Mouse (Mus musculus): ENCODE data around the gene Klc1.

The Klc1 gene

DNA sequence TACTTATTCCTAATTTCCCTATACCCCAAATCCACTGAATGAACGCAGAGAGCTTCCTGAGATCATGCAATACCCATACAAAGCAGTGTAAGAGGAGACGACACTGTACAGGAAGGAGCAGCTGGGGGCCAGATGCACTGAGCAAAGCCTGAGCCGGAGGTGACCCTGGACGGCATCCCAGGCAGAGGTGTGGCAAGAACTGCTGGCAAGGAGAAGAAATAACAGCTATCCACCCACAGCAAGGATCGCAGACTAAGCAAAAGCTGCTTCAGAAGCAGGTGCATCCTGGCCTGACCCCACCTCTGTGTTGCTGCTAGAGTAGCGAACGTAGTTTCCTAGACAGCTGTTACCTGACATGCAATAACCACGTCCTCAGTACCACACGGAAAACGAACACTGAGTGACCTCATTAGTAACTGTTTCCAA is 94.4 kb downstream of the Klc1 start:
- DNase-seq (ENCODE audit: low spot score in 2 of 2), result no peak

DNA sequence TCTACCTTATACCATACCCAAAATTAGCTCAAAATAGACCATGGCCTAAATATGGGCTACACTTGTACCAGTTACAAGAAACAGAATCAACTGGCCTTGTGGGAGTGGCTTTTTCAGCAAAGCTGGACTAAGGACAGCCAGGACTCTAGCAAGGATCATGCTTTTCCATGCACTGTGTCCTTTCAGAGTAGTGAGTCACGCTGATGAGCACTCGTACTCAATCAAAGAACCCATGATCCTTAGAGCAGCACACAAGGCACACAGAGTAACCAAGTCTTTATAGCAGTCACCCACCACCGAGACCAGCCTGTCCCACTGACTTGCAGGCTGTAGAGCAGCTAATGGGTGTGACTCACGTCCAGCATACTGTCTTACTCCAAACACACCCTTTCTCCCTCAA is 94.9 kb downstream of the Klc1 start:
- no peak for DNase-seq (ENCODE audit: low spot score in 2 of 2)

DNA sequence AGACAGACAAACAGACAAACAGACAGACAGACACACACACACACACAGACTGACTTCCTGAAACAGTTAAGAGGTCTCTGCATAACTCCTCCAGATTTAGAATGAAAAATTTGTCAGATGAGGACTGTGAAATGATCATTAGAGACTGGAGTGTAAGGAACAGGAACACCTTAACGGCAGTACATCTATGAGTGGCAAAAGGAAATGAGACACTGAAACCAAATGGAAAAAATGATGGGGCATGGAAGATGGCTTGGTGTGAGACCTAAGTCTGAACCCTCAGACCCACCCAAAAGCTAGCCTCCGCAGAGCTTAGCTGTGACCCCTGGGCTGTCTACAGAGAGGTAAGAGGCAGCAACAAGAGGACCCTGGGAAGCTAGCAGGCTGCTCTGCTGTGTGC is 96.8 kb downstream of the Klc1 start:
- no peak for DNase-seq (ENCODE audit: low spot score in 2 of 2)
